ENCODE assay signal across 28 mouse cellular contexts in genomic region chr7:19103741-19104140, GRCm38 (mm10). TPM values are rescaled to one million over a fixed set of nuclear protein-coding genes. Genes with fewer than 3 reads are reported as not detected.
"Had no signal": no experiment of that assay in that cellular context is flagged by ENCODE, and none has a peak within 500 bp of the region (broad histone marks: within the 10 kb centered on the region; RNA-seq: fewer than 3 reads in every experiment).

No protein-coding gene starts in this region.

- H3K9ac ChIP-seq: heart, embryonic 13.5 days; heart, embryonic 15.5 days; hindbrain, embryonic 13.5 days; hindbrain, embryonic 15.5 days; kidney, embryonic 15.5 days; limb, embryonic 13.5 days; limb, embryonic 15.5 days; liver, embryonic 12.5 days; liver, embryonic 14.5 days had no signal

- ATAC-seq: hindbrain, postnatal 0 days; liver, embryonic 12.5 days had no signal

- H3K27me3 ChIP-seq: heart, embryonic 13.5 days; heart, embryonic 15.5 days; hindbrain, embryonic 13.5 days; hindbrain, embryonic 15.5 days; kidney, embryonic 15.5 days; limb, embryonic 13.5 days; limb, embryonic 15.5 days had no signal

- H3K36me3 ChIP-seq: heart, embryonic 15.5 days; hindbrain, embryonic 13.5 days; liver, embryonic 12.5 days had no signal

- H3K9me3 ChIP-seq: heart, embryonic 15.5 days; hindbrain, embryonic 13.5 days; kidney, embryonic 15.5 days; limb, embryonic 15.5 days; liver, embryonic 12.5 days had no signal

- H3K4me2 ChIP-seq: heart, embryonic 11.5 days; heart, embryonic 13.5 days; heart, embryonic 15.5 days; hindbrain, embryonic 13.5 days; hindbrain, embryonic 15.5 days; kidney, embryonic 15.5 days; limb, embryonic 13.5 days; limb, embryonic 15.5 days; liver, embryonic 12.5 days had no signal

- DNase-seq: gastrocnemius, postnatal 14 days; gastrocnemius, postnatal 36 days; heart, adult 2 months; heart, postnatal 14 days; heart, postnatal 36 days; kidney, adult 11 months; kidney, adult 2 months; kidney, adult 9 months; kidney, postnatal 14 days; kidney, postnatal 36 days; layer of hippocampus, adult 9-11 months; layer of hippocampus, postnatal 36 days; left cerebral cortex, postnatal 4 days; lung, adult 2 months had no signal

- H3K27ac ChIP-seq: heart, adult 2 months; heart, embryonic 13.5 days; heart, embryonic 15.5 days; hindbrain, embryonic 13.5 days; hindbrain, embryonic 15.5 days; hindbrain, postnatal 0 days; kidney, embryonic 15.5 days; kidney, postnatal 0 days; limb, embryonic 13.5 days; limb, embryonic 15.5 days; liver, embryonic 12.5 days; liver, embryonic 14.5 days had no signal

- H3K4me1 ChIP-seq: hindbrain, embryonic 13.5 days; hindbrain, embryonic 15.5 days; kidney, embryonic 15.5 days; limb, embryonic 15.5 days; liver, embryonic 12.5 days had no signal

- H3K4me3 ChIP-seq: heart, adult 2 months; heart, embryonic 13.5 days; heart, embryonic 15.5 days; hindbrain, embryonic 13.5 days; hindbrain, embryonic 15.5 days; kidney, embryonic 15.5 days; limb, embryonic 13.5 days; limb, embryonic 15.5 days; liver, embryonic 12.5 days had no signal

RNA-seq across cellular contexts. Expression of gene Gm4969, which starts 14.4 kb away (rescaled TPM):
- total RNA-seq: gastrocnemius, adult 8-10 months; gastrocnemius, postnatal 14 days; gastrocnemius, postnatal 36 days; heart, adult 2 months; heart, postnatal 36 days had no signal
- polyA plus RNA-seq: heart, adult 2 months; large intestine, adult 2 months; lung, adult 2 months had no signal
